ENCODE assay signal across 16 mouse cellular contexts in genomic region chr3:123592072-123592471, GRCm38 (mm10).
"Had no signal": no experiment of that assay in that cellular context is flagged by ENCODE, and none has a peak within 500 bp of the region (broad histone marks: within the 10 kb centered on the region; RNA-seq: fewer than 3 reads in every experiment).

No protein-coding gene starts in this region.

- H3K4me2 ChIP-seq: neural tube, embryonic 12.5 days; neural tube, embryonic 13.5 days; neural tube, embryonic 15.5 days; stomach, embryonic 15.5 days had no signal

- H3K27ac ChIP-seq: neural tube, embryonic 12.5 days; neural tube, embryonic 13.5 days; neural tube, embryonic 15.5 days; stomach, embryonic 15.5 days; stomach, postnatal 0 days had no signal

- H3K27me3 ChIP-seq: neural tube, embryonic 12.5 days; neural tube, embryonic 13.5 days; neural tube, embryonic 15.5 days; stomach, embryonic 15.5 days had no signal

- H3K9ac ChIP-seq: neural tube, embryonic 12.5 days; neural tube, embryonic 13.5 days; neural tube, embryonic 15.5 days; stomach, embryonic 15.5 days had no signal

- H3K9me3 ChIP-seq: neural tube, embryonic 12.5 days; neural tube, embryonic 13.5 days; neural tube, embryonic 15.5 days; stomach, embryonic 15.5 days had no signal

- H3K4me1 ChIP-seq: neural tube, embryonic 12.5 days; neural tube, embryonic 13.5 days; neural tube, embryonic 15.5 days; stomach, embryonic 15.5 days had no signal

- H3K4me3 ChIP-seq: neural tube, embryonic 12.5 days; neural tube, embryonic 13.5 days; neural tube, embryonic 15.5 days; stomach, embryonic 15.5 days had no signal

- H3K36me3 ChIP-seq: neural tube, embryonic 12.5 days; neural tube, embryonic 13.5 days; stomach, embryonic 15.5 days had no signal

- DNase-seq: retina, postnatal 1 day; right cerebral cortex, adult 18-20 months; right cerebral cortex, postnatal 14 days; right cerebral cortex, postnatal 25 days; right cerebral cortex, postnatal 4 days; spleen, adult 18-20 months; thymus, adult 18-20 months; thymus, postnatal 14 days; thymus, postnatal 25 days; thymus, postnatal 36 days; thymus, postnatal 4 days had no signal
